Mouse (Mus musculus): ENCODE data around the gene Amt.

- TF ChIP-seq POLR2A (IDR thresholded peaks at IDR 0.05; ENCODE audit: borderline replicate concordance, extremely low read depth, insufficient read depth, insufficient read length, poor library complexity, severe bottlenecking) (no peak), CTCF (IDR thresholded peaks at IDR 0.05; ENCODE audit: borderline replicate concordance, extremely low read depth, insufficient read depth, insufficient read length) (no peak)
Observed at GRCm38 (mm10) chr9:108339886-108340257, 43.2 kb downstream of the Amt start.
